Mouse (Mus musculus): Measurements from ENCODE around the gene Bcr. TPM values are rescaled to one million over a fixed set of nuclear protein-coding genes. Genes with fewer than 3 reads are reported as not detected.

The Bcr gene
- polyA plus RNA-seq, 1 experiment from 2014 or later = 10.6 TPM

GRCm38 (mm10) chr10:75058761-75059395 lies 1.5 kb upstream of the Bcr start:
- H3K27me3 ChIP-seq = no peaks in the 10 kb centered on the region
- ATAC-seq (ENCODE audit: insufficient number of reproducible peaks, insufficient read depth, low FRiP score, low TSS enrichment, low read depth) = no peak
- H3K4me1 ChIP-seq = peaks cover 46% of the 10 kb centered on the region
- no peak overlapping the region for H3K27ac ChIP-seq
- no peak overlapping the region for H3K4me3 ChIP-seq
- peak overlapping the region; percentile 94 for H3K4me2 ChIP-seq
- 37% methylated on average over 9 of the region's 9 CpGs for WGBS
- H3K9ac ChIP-seq = no peak overlapping the region
- H3K36me3 ChIP-seq = no peaks in the 10 kb centered on the region
- H3K9me3 ChIP-seq = no peaks in the 10 kb centered on the region

GRCm38 (mm10) chr10:75059396-75059795 lies 996 bp upstream of the Bcr start:
- no peak for ATAC-seq (ENCODE audit: insufficient number of reproducible peaks, insufficient read depth, low FRiP score, low TSS enrichment, low read depth)
- H3K4me2 ChIP-seq = peak overlapping the region; percentile 94
- H3K27ac ChIP-seq = no peak overlapping the region
- no peaks in the 10 kb centered on the region for H3K36me3 ChIP-seq
- H3K9ac ChIP-seq = no peak overlapping the region
- under 1% methylated on average over 11 of the region's 11 CpGs for WGBS
- no peaks in the 10 kb centered on the region for H3K27me3 ChIP-seq
- H3K4me3 ChIP-seq = peak overlapping the region; percentile 92; the same call in 1 of the 2 replicates
- peaks cover 51% of the 10 kb centered on the region for H3K4me1 ChIP-seq
- H3K9me3 ChIP-seq = no peaks in the 10 kb centered on the region

- peak overlapping the region; percentile 33; the same call in 1 of the 2 replicates for H3K27ac ChIP-seq
- H3K4me2 ChIP-seq = peak overlapping the region; percentile 94
- H3K9me3 ChIP-seq = no peaks in the 10 kb centered on the region
- peak overlapping the region; percentile 85 for H3K9ac ChIP-seq
- ATAC-seq (ENCODE audit: insufficient number of reproducible peaks, insufficient read depth, low FRiP score, low TSS enrichment, low read depth) = 0 out of 2 replicates have a peak, but pooled peaks have one; percentile 18
- H3K27me3 ChIP-seq = no peaks in the 10 kb centered on the region
- WGBS = under 1% methylated on average over 35 of the region's 48 CpGs
- peak overlapping the region; percentile 92 for H3K4me3 ChIP-seq
- H3K36me3 ChIP-seq = peaks cover 4% of the 10 kb centered on the region
- H3K4me1 ChIP-seq = peaks cover 59% of the 10 kb centered on the region
Measured at GRCm38 (mm10) chr10:75060843-75061235, 447 bp downstream of the Bcr start.

GRCm38 (mm10) chr10:75061341-75062188 lies 1.2 kb downstream of the Bcr start:
- H3K4me3 ChIP-seq = peak overlapping the region; percentile 92
- no peaks in the 10 kb centered on the region for H3K27me3 ChIP-seq
- H3K4me1 ChIP-seq = peaks cover 60% of the 10 kb centered on the region
- H3K9ac ChIP-seq = peak overlapping the region; percentile 85
- under 1% methylated on average over 71 of the region's 71 CpGs for WGBS
- peak overlapping the region; percentile 94 for H3K4me2 ChIP-seq
- peaks cover 7% of the 10 kb centered on the region for H3K36me3 ChIP-seq
- ATAC-seq (ENCODE audit: insufficient number of reproducible peaks, insufficient read depth, low FRiP score, low TSS enrichment, low read depth) = no peak
- no peaks in the 10 kb centered on the region for H3K9me3 ChIP-seq
- no peak overlapping the region for H3K27ac ChIP-seq

- H3K27ac ChIP-seq = no peak overlapping the region
- WGBS = 12% methylated on average over 6 of the region's 6 CpGs
- no peak for ATAC-seq (ENCODE audit: insufficient number of reproducible peaks, insufficient read depth, low FRiP score, low TSS enrichment, low read depth)
- peak overlapping the region; percentile 94 for H3K4me2 ChIP-seq
- H3K9ac ChIP-seq = peak overlapping the region; percentile 85
- peaks cover 10% of the 10 kb centered on the region for H3K36me3 ChIP-seq
- H3K4me3 ChIP-seq = peak overlapping the region; percentile 92
- H3K27me3 ChIP-seq = no peaks in the 10 kb centered on the region
- H3K4me1 ChIP-seq = peaks cover 60% of the 10 kb centered on the region
- no peaks in the 10 kb centered on the region for H3K9me3 ChIP-seq
Measured at GRCm38 (mm10) chr10:75062189-75062561, 1.8 kb downstream of the Bcr start.

GRCm38 (mm10) chr10:75062621-75063020 lies 2.2 kb downstream of the Bcr start:
- 39% methylated on average over 6 of the region's 6 CpGs for WGBS
- H3K27ac ChIP-seq = no peak overlapping the region
- H3K9ac ChIP-seq = peak overlapping the region; percentile 85
- H3K4me3 ChIP-seq = peak overlapping the region; percentile 92
- H3K27me3 ChIP-seq = no peaks in the 10 kb centered on the region
- H3K4me2 ChIP-seq = peak overlapping the region; percentile 94
- H3K9me3 ChIP-seq = no peaks in the 10 kb centered on the region
- peaks cover 10% of the 10 kb centered on the region for H3K36me3 ChIP-seq
- ATAC-seq (ENCODE audit: insufficient number of reproducible peaks, insufficient read depth, low FRiP score, low TSS enrichment, low read depth) = no peak
- H3K4me1 ChIP-seq = peaks cover 60% of the 10 kb centered on the region

DNA sequence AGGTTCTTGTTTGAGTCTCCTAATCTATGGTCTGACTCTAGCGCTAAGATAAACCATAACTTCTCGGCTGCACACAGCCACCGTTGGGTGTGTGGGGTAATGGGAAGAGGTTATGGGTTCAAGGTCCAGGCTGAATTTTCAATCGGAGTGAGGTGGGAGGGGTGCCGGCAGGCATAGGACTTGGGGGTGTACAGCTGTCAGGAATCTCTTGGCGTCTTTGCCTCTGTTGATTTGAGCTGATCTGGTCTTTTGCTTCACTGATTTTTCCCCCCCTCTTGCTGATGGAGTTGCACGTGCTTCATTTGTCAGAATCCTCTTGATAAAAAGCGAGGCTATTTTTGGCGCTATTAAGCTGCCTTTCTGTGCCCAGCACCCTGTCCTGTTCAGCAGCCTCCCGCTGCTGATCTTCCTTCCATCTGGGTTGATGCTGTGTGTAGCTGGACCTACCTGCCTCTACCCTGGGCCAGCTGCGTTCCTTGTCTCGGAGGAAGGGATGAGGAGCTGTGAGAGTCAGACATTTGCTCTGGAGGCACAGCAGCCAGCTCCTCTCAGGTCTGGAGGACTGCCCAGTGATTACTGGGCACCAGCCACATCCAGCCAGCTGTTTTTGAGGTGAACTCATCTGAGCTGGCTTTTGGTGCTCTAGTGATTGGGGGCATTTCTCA lies 3.0 kb downstream of the Bcr start:
- no peaks in the 10 kb centered on the region for H3K9me3 ChIP-seq
- H3K27me3 ChIP-seq = no peaks in the 10 kb centered on the region
- peak overlapping the region; percentile 94 for H3K4me2 ChIP-seq
- peaks cover 67% of the 10 kb centered on the region for H3K4me1 ChIP-seq
- 67% methylated on average over 12 of the region's 12 CpGs for WGBS
- H3K4me3 ChIP-seq = peak overlapping the region; percentile 92
- H3K27ac ChIP-seq = no peak overlapping the region
- H3K36me3 ChIP-seq = peaks cover 10% of the 10 kb centered on the region
- H3K9ac ChIP-seq = no peak overlapping the region; the same call in none of the 2 replicates
- ATAC-seq (ENCODE audit: insufficient number of reproducible peaks, insufficient read depth, low FRiP score, low TSS enrichment, low read depth) = no peak

DNA sequence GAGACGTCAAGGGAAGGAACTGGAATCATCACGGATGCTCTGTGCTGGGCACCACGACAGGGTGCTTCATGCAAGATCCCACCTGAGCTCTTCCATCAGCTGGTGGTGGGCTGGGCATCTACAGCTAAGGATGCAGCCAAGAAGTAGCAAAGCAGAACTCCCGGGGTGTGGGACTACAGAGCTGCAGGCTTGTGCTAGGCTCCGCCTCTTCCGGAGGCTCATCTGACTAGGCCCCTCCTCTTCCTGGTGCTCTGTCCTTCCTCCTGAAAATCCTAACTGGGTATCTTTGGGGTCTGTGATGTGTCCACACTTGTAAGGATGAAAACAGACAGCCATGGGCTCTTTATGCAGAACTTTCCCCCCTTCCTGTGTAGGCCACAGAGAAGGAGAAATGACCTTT lies 5.3 kb downstream of the Bcr start:
- no peak for ATAC-seq (ENCODE audit: insufficient number of reproducible peaks, insufficient read depth, low FRiP score, low TSS enrichment, low read depth)
- Histone ChIP-seq H3K9ac (no peak overlapping the region), H3K9me3 (no peaks in the 10 kb centered on the region), H3K4me2 (no peak overlapping the region), H3K27me3 (no peaks in the 10 kb centered on the region), H3K4me3 (no peak overlapping the region), H3K27ac (no peak overlapping the region), H3K36me3 (peaks cover 10% of the 10 kb centered on the region), H3K4me1 (peaks cover 66% of the 10 kb centered on the region)
- 73% methylated on average over 6 of the region's 6 CpGs for WGBS

DNA sequence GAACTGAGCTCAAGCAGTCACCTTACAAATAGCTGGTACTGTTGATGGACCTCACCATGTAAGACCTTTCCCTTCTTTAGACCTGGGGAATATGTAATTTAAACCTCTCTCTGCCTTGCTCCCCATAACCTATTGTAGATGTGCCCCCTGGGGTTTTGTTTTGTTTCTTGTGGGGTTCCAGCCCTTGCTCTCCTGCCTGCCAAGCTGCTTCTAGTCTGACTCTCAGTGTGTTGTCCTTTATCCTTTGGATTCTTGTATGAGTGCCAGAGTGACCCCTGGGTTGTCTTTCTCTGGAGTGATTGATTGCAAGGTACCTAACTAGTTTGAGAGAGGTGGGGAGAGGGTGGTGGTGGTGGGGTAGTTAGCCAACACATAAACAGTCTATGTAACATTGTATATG lies 7.1 kb downstream of the Bcr start:
- no peaks in the 10 kb centered on the region for H3K27me3 ChIP-seq
- no peak overlapping the region for H3K4me3 ChIP-seq
- peaks cover 56% of the 10 kb centered on the region for H3K4me1 ChIP-seq
- no peak overlapping the region for H3K27ac ChIP-seq
- no peak overlapping the region for H3K9ac ChIP-seq
- no peaks in the 10 kb centered on the region for H3K9me3 ChIP-seq
- H3K4me2 ChIP-seq = no peak overlapping the region
- no peak for ATAC-seq (ENCODE audit: insufficient number of reproducible peaks, insufficient read depth, low FRiP score, low TSS enrichment, low read depth)
- H3K36me3 ChIP-seq = peaks cover 10% of the 10 kb centered on the region

- 32% methylated on average over 1 of the region's 2 CpGs for WGBS
- no peak overlapping the region for H3K4me3 ChIP-seq
- H3K4me2 ChIP-seq = no peak overlapping the region
- peaks cover 10% of the 10 kb centered on the region for H3K36me3 ChIP-seq
- no peaks in the 10 kb centered on the region for H3K9me3 ChIP-seq
- no peak overlapping the region for H3K27ac ChIP-seq
- H3K4me1 ChIP-seq = peaks cover 50% of the 10 kb centered on the region
- no peaks in the 10 kb centered on the region for H3K27me3 ChIP-seq
- no peak overlapping the region for H3K9ac ChIP-seq
- no peak for ATAC-seq (ENCODE audit: insufficient number of reproducible peaks, insufficient read depth, low FRiP score, low TSS enrichment, low read depth)
Measured at GRCm38 (mm10) chr10:75068086-75068485, 7.7 kb downstream of the Bcr start.

DNA sequence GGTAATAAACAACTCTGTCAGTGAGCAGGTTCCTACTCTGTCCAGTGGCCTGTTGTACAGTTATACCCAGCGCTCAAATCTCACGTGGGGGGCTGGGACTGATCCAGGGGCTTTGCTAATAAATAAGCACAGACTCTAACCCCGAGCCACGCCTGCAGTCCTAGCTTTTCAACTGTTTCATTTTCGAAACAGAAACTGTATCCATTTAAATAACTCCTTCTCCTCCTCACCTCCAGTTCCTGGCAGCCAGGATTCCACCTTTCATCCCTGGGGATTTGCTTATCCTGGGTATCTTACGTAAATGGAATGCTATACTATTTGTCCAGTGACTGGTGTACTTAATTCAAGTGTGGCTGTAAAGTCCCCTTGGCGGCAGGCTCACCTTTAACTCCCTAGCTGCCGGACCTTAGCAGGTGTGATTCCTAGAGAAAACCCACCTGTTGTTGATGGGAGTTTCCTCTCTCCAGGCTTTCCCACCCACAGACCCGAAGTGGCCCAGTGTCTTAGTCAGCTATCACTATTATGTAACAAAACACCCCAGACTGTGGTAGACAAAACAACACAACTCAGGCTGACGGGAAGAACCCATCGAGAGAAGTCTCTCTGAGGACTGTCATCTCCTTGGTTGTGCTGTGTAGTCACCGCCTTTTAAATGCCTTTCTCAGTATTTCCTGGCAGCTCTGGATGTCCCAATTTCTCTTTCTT lies 8.4 kb downstream of the Bcr start:
- no peak overlapping the region for H3K4me3 ChIP-seq
- 63% methylated on average over 12 of the region's 12 CpGs for WGBS
- ATAC-seq (ENCODE audit: insufficient number of reproducible peaks, insufficient read depth, low FRiP score, low TSS enrichment, low read depth) = no peak
- H3K9ac ChIP-seq = no peak overlapping the region
- H3K27me3 ChIP-seq = no peaks in the 10 kb centered on the region
- no peaks in the 10 kb centered on the region for H3K9me3 ChIP-seq
- H3K27ac ChIP-seq = no peak overlapping the region
- peaks cover 43% of the 10 kb centered on the region for H3K4me1 ChIP-seq
- H3K4me2 ChIP-seq = no peak overlapping the region
- H3K36me3 ChIP-seq = peaks cover 13% of the 10 kb centered on the region
